Mouse (Mus musculus): Measurements from ENCODE around the gene 4930426L09Rik.

- no peak for TF ChIP-seq CTCF (IDR thresholded peaks at IDR 0.05; ENCODE audit: low read depth)
- no peak for TF ChIP-seq EP300 (IDR thresholded peaks at IDR 0.05; ENCODE audit: low read depth)
Measured at GRCm38 (mm10) chr2:18998054-18998478, at the start of gene 4930426L09Rik, which contains the start of gene Pip4k2a.
